Mouse (Mus musculus): ENCODE measurements around the gene Eef1akmt4.

GRCm38 (mm10) chr16:20565075-20565474 is 46.3 kb upstream of the Eef1akmt4 start:
- TF ChIP-seq POLR2A (IDR thresholded peaks at IDR 0.05; ENCODE audit: low read depth, low read length) (no peak), CTCF (IDR thresholded peaks at IDR 0.05; ENCODE audit: extremely low read depth, insufficient read depth, insufficient read length, insufficient replicate concordance) (no peak)
